Mouse (Mus musculus): ENCODE data around the gene Hint2. TPM values are rescaled to one million over a fixed set of nuclear protein-coding genes. Genes with fewer than 3 reads are reported as not detected.

Gene Hint2
- polyA plus RNA-seq, 1 experiment from 2014 or later = 107 TPM

- H3K9ac ChIP-seq (ENCODE audit: low read depth, low read length) = peak within 1 kb of the TSS; percentile 83
- peak; percentile 93 for ATAC-seq (ENCODE audit: low FRiP score, low TSS enrichment)
- H3K4me1 ChIP-seq (ENCODE audit: control insufficient read depth, insufficient read depth, low read length) = peaks cover 6% of the 10 kb centered on the region
- no peaks in the 10 kb centered on the region for H3K36me3 ChIP-seq (ENCODE audit: control insufficient read depth, insufficient read depth, low read length)
- no peaks in the 10 kb centered on the region for H3K9me3 ChIP-seq (ENCODE audit: control insufficient read depth, low read length)
- peak within 1 kb of the TSS; percentile 74 for H3K4me2 ChIP-seq (replicated peaks; ENCODE audit: low read depth, low read length)
- H3K27me3 ChIP-seq (ENCODE audit: control insufficient read depth, insufficient read depth, low read length) = peaks cover 15% of the 10 kb centered on the region; the same call in 1 of the 2 replicates
- H3K4me3 ChIP-seq (ENCODE audit: low read length) = peak within 1 kb of the TSS; percentile 84
- WGBS = 2% methylated on average over 35 of the region's 41 CpGs
- H3K27ac ChIP-seq (ENCODE audit: low read depth, low read length) = no peak within 1 kb of the TSS
These were observed 12.6 kb upstream of the Hint2 start, which contains the start of the genes Tmem8b and Fam221b for GRCm38 (mm10) chr4:43668782-43669427. Gene Tmem8b (plus strand): TSS chr4:43668971. Gene Fam221b (minus strand): TSS chr4:43669145.

- H3K9ac ChIP-seq (ENCODE audit: low read depth, low read length) = no peak overlapping the region
- peaks cover 6% of the 10 kb centered on the region for H3K4me1 ChIP-seq (ENCODE audit: control insufficient read depth, insufficient read depth, low read length)
- H3K9me3 ChIP-seq (ENCODE audit: control insufficient read depth, low read length) = no peaks in the 10 kb centered on the region
- H3K27ac ChIP-seq (ENCODE audit: low read depth, low read length) = no peak overlapping the region
- H3K36me3 ChIP-seq (ENCODE audit: control insufficient read depth, insufficient read depth, low read length) = no peaks in the 10 kb centered on the region
- 22% methylated on average over 4 of the region's 4 CpGs for WGBS
- no peak overlapping the region for H3K4me2 ChIP-seq (replicated peaks; ENCODE audit: low read depth, low read length)
- no peak for ATAC-seq (ENCODE audit: low FRiP score, low TSS enrichment)
- H3K4me3 ChIP-seq (ENCODE audit: low read length) = no peak overlapping the region
- H3K27me3 ChIP-seq (ENCODE audit: control insufficient read depth, insufficient read depth, low read length) = peaks cover 36% of the 10 kb centered on the region
These were observed 10.1 kb upstream of the Hint2 start for GRCm38 (mm10) chr4:43666412-43666811.

- Histone ChIP-seq H3K4me3 (ENCODE audit: low read length) (peak overlapping the region; percentile 86), H3K27ac (ENCODE audit: low read depth, low read length) (no peak overlapping the region), H3K4me1 (ENCODE audit: control insufficient read depth, insufficient read depth, low read length) (peaks cover 5% of the 10 kb centered on the region; the same call in 1 of the 2 replicates), H3K9ac (ENCODE audit: low read depth, low read length) (no peak overlapping the region), H3K27me3 (ENCODE audit: control insufficient read depth, insufficient read depth, low read length) (peaks cover 9% of the 10 kb centered on the region), H3K9me3 (ENCODE audit: control insufficient read depth, low read length) (no peaks in the 10 kb centered on the region), H3K36me3 (ENCODE audit: control insufficient read depth, insufficient read depth, low read length) (no peaks in the 10 kb centered on the region), H3K4me2 (replicated peaks; ENCODE audit: low read depth, low read length) (peak overlapping the region; percentile 66)
- 62% methylated on average over 4 of the region's 4 CpGs for WGBS
- ATAC-seq (ENCODE audit: low FRiP score, low TSS enrichment) = no peak
These were observed 880 bp upstream of the Hint2 start for GRCm38 (mm10) chr4:43657146-43657545.

- Histone ChIP-seq H3K4me3 (ENCODE audit: low read length) (peak overlapping the region; percentile 86), H3K36me3 (ENCODE audit: control insufficient read depth, insufficient read depth, low read length) (no peaks in the 10 kb centered on the region), H3K9ac (ENCODE audit: low read depth, low read length) (peak overlapping the region; percentile 90), H3K27ac (ENCODE audit: low read depth, low read length) (peak overlapping the region; percentile 90), H3K4me2 (replicated peaks; ENCODE audit: low read depth, low read length) (peak overlapping the region; percentile 66), H3K4me1 (ENCODE audit: control insufficient read depth, insufficient read depth, low read length) (peaks cover 5% of the 10 kb centered on the region; the same call in 1 of the 2 replicates), H3K9me3 (ENCODE audit: control insufficient read depth, low read length) (no peaks in the 10 kb centered on the region), H3K27me3 (ENCODE audit: control insufficient read depth, insufficient read depth, low read length) (no peaks in the 10 kb centered on the region; the same call in 1 of the 2 replicates)
- 5% methylated on average over 34 of the region's 34 CpGs for WGBS
- ATAC-seq (ENCODE audit: low FRiP score, low TSS enrichment) = peak; percentile 32; the same call in 1 of the 2 replicates
These were observed 469 bp downstream of the Hint2 start for GRCm38 (mm10) chr4:43655656-43656338.

GRCm38 (mm10) chr4:43653161-43654015 is 2.9 kb downstream of the Hint2 start, which contains the start of gene Spag8:
Gene Spag8 (minus strand): TSS chr4:43653594.
- no peaks in the 10 kb centered on the region for H3K27me3 ChIP-seq (ENCODE audit: control insufficient read depth, insufficient read depth, low read length)
- peaks cover 3% of the 10 kb centered on the region; the same call in 1 of the 2 replicates for H3K36me3 ChIP-seq (ENCODE audit: control insufficient read depth, insufficient read depth, low read length)
- H3K4me3 ChIP-seq (ENCODE audit: low read length) = peak within 1 kb of the TSS; percentile 21
- H3K4me1 ChIP-seq (ENCODE audit: control insufficient read depth, insufficient read depth, low read length) = peaks cover 5% of the 10 kb centered on the region; the same call in 1 of the 2 replicates
- H3K9me3 ChIP-seq (ENCODE audit: control insufficient read depth, low read length) = peaks cover 5% of the 10 kb centered on the region
- H3K9ac ChIP-seq (ENCODE audit: low read depth, low read length) = no peak within 1 kb of the TSS
- no peak within 1 kb of the TSS for H3K27ac ChIP-seq (ENCODE audit: low read depth, low read length)
- 20% methylated on average over 24 of the region's 24 CpGs for WGBS
- no peak for ATAC-seq (ENCODE audit: low FRiP score, low TSS enrichment)
- H3K4me2 ChIP-seq (replicated peaks; ENCODE audit: low read depth, low read length) = peak within 1 kb of the TSS; percentile 35

GRCm38 (mm10) chr4:43652726-43653125 is 3.5 kb downstream of the Hint2 start:
- peaks cover 5% of the 10 kb centered on the region; the same call in 1 of the 2 replicates for H3K4me1 ChIP-seq (ENCODE audit: control insufficient read depth, insufficient read depth, low read length)
- ATAC-seq (ENCODE audit: low FRiP score, low TSS enrichment) = no peak
- peaks cover 3% of the 10 kb centered on the region; the same call in 1 of the 2 replicates for H3K36me3 ChIP-seq (ENCODE audit: control insufficient read depth, insufficient read depth, low read length)
- WGBS = 85% methylated on average over 4 of the region's 4 CpGs
- no peak overlapping the region for H3K4me3 ChIP-seq (ENCODE audit: low read length)
- no peak overlapping the region for H3K27ac ChIP-seq (ENCODE audit: low read depth, low read length)
- H3K9ac ChIP-seq (ENCODE audit: low read depth, low read length) = no peak overlapping the region
- peak overlapping the region; percentile 35; the same call in 1 of the 2 replicates for H3K4me2 ChIP-seq (replicated peaks; ENCODE audit: low read depth, low read length)
- peaks cover 5% of the 10 kb centered on the region for H3K9me3 ChIP-seq (ENCODE audit: control insufficient read depth, low read length)
- H3K27me3 ChIP-seq (ENCODE audit: control insufficient read depth, insufficient read depth, low read length) = no peaks in the 10 kb centered on the region

GRCm38 (mm10) chr4:43649783-43650182 is 6.5 kb downstream of the Hint2 start:
- H3K4me2 ChIP-seq (replicated peaks; ENCODE audit: low read depth, low read length) = no peak overlapping the region
- no peaks in the 10 kb centered on the region for H3K4me1 ChIP-seq (ENCODE audit: control insufficient read depth, insufficient read depth, low read length)
- WGBS = 96% methylated on average over 3 of the region's 3 CpGs
- H3K27me3 ChIP-seq (ENCODE audit: control insufficient read depth, insufficient read depth, low read length) = no peaks in the 10 kb centered on the region
- H3K9ac ChIP-seq (ENCODE audit: low read depth, low read length) = no peak overlapping the region
- H3K9me3 ChIP-seq (ENCODE audit: control insufficient read depth, low read length) = peaks cover 5% of the 10 kb centered on the region
- peaks cover 3% of the 10 kb centered on the region; the same call in 1 of the 2 replicates for H3K36me3 ChIP-seq (ENCODE audit: control insufficient read depth, insufficient read depth, low read length)
- ATAC-seq (ENCODE audit: low FRiP score, low TSS enrichment) = no peak
- H3K27ac ChIP-seq (ENCODE audit: low read depth, low read length) = no peak overlapping the region
- no peak overlapping the region for H3K4me3 ChIP-seq (ENCODE audit: low read length)

- no peak for ATAC-seq (ENCODE audit: low FRiP score, low TSS enrichment)
- Histone ChIP-seq H3K4me3 (ENCODE audit: low read length) (no peak overlapping the region), H3K4me1 (ENCODE audit: control insufficient read depth, insufficient read depth, low read length) (no peaks in the 10 kb centered on the region), H3K27me3 (ENCODE audit: control insufficient read depth, insufficient read depth, low read length) (no peaks in the 10 kb centered on the region), H3K9ac (ENCODE audit: low read depth, low read length) (no peak overlapping the region), H3K36me3 (ENCODE audit: control insufficient read depth, insufficient read depth, low read length) (no peaks in the 10 kb centered on the region; the same call in 1 of the 2 replicates), H3K4me2 (replicated peaks; ENCODE audit: low read depth, low read length) (no peak overlapping the region), H3K9me3 (ENCODE audit: control insufficient read depth, low read length) (no peaks in the 10 kb centered on the region), H3K27ac (ENCODE audit: low read depth, low read length) (no peak overlapping the region)
- 74% methylated on average over 6 of the region's 6 CpGs for WGBS
These were observed 15.8 kb downstream of the Hint2 start for GRCm38 (mm10) chr4:43640491-43640890.
